In genomic region chr5:74388849-74389248, GRCm38 (mm10) we compare ENCODE assay signal across 9 mouse cellular contexts.
DNase-seq lines count a peak whose midpoint lies in the region; ATAC-seq and TF ChIP-seq lines count a peak whose summit lies in the region.
"Had no signal": no experiment of that assay in that cellular context is flagged by ENCODE, and none has a peak within 500 bp of the region (broad histone marks: within the 10 kb centered on the region; RNA-seq: fewer than 3 reads in every experiment).

No protein-coding gene starts in this region.

- no peak for ATAC-seq in lung, postnatal 0 days
- ATAC-seq in embryonic facial prominence, embryonic 12.5 days (ENCODE audit: insufficient number of reproducible peaks, insufficient read depth, low FRiP score, low TSS enrichment): no peak
- ATAC-seq in kidney, postnatal 0 days (replicated peaks; ENCODE audit: low FRiP score, low read depth): no peak

- TF ChIP-seq POLR2A in lung, adult 2 months (IDR thresholded peaks at IDR 0.05; ENCODE audit: borderline replicate concordance, extremely low read depth, low read depth, low read length): no peak

- no peak overlapping the region for H3K4me3 ChIP-seq in gastrocnemius, adult 2 months
- no peak overlapping the region for H3K4me3 ChIP-seq in lung, postnatal 0 days (ENCODE audit: low read depth, low read length)
- no peak overlapping the region for H3K4me3 ChIP-seq in lung, adult 2 months (replicated peaks; ENCODE audit: extremely low read depth, low read depth, low read length)
- no peak overlapping the region for H3K4me3 ChIP-seq in embryonic facial prominence, embryonic 12.5 days
- no peak overlapping the region for H3K4me3 ChIP-seq in kidney, postnatal 0 days (replicated peaks; ENCODE audit: low read depth, low read length)

- H3K4me1 ChIP-seq in lung, postnatal 0 days (ENCODE audit: insufficient read depth, low read depth, low read length): no peaks in the 10 kb centered on the region
- H3K4me1 ChIP-seq in lung, adult 2 months (ENCODE audit: control insufficient read depth, insufficient read depth, low read length): no peaks in the 10 kb centered on the region
- peaks cover 42% of the 10 kb centered on the region for H3K4me1 ChIP-seq in embryonic facial prominence, embryonic 12.5 days
- H3K4me1 ChIP-seq in kidney, postnatal 0 days (replicated peaks; ENCODE audit: insufficient read depth, low read length): 0 out of 2 replicates have a peak, but pooled peaks cover 5% of the 10 kb centered on the region

- no peaks in the 10 kb centered on the region for H3K9me3 ChIP-seq in lung, postnatal 0 days (ENCODE audit: low read length)
- H3K9me3 ChIP-seq in embryonic facial prominence, embryonic 12.5 days: no peaks in the 10 kb centered on the region
- H3K9me3 ChIP-seq in kidney, postnatal 0 days (replicated peaks; ENCODE audit: low read length): no peaks in the 10 kb centered on the region

- no peak overlapping the region for H3K4me2 ChIP-seq in lung, postnatal 0 days (replicated peaks; ENCODE audit: low read depth, low read length)
- H3K4me2 ChIP-seq in embryonic facial prominence, embryonic 12.5 days (replicated peaks): no peak overlapping the region
- H3K4me2 ChIP-seq in kidney, postnatal 0 days (ENCODE audit: low read length): no peak overlapping the region

- peak overlapping the region; percentile 78 for H3K27ac ChIP-seq in gastrocnemius, adult 2 months
- H3K27ac ChIP-seq in lung, postnatal 0 days (ENCODE audit: low read length): no peak overlapping the region
- peak overlapping the region; percentile 80 for H3K27ac ChIP-seq in embryonic facial prominence, embryonic 12.5 days
- H3K27ac ChIP-seq in kidney, postnatal 0 days: peak overlapping the region; percentile 48; the same call in 1 of the 2 replicates

- no peaks in the 10 kb centered on the region for H3K27me3 ChIP-seq in lung, postnatal 0 days (replicated peaks; ENCODE audit: insufficient read depth, low read length)
- H3K27me3 ChIP-seq in embryonic facial prominence, embryonic 12.5 days: no peaks in the 10 kb centered on the region
- no peaks in the 10 kb centered on the region for H3K27me3 ChIP-seq in kidney, postnatal 0 days (ENCODE audit: insufficient read depth, low read length)
- H3K27me3 ChIP-seq: CH12.LX had no signal

- H3K9ac ChIP-seq in lung, postnatal 0 days (replicated peaks; ENCODE audit: low read depth): no peak overlapping the region
- H3K9ac ChIP-seq in embryonic facial prominence, embryonic 12.5 days: no peak overlapping the region
- no peak overlapping the region for H3K9ac ChIP-seq in kidney, postnatal 0 days (ENCODE audit: low read depth, low read length)

- TF ChIP-seq CTCF in gastrocnemius, adult 2 months (IDR thresholded peaks at IDR 0.05): no peak
- no peak for TF ChIP-seq CTCF in lung, postnatal 0 days (IDR thresholded peaks at IDR 0.05)
- no peak for TF ChIP-seq CTCF in lung, adult 2 months (IDR thresholded peaks at IDR 0.05; ENCODE audit: insufficient read depth, low read length)
- no peak for TF ChIP-seq CTCF in kidney, postnatal 0 days (IDR thresholded peaks at IDR 0.05; ENCODE audit: low read depth)

- TF ChIP-seq EP300 in lung, postnatal 0 days (IDR thresholded peaks at IDR 0.05): no peak

- intact Hi-C loops in gastrocnemius, adult 2 months (cut with DNase I): no loop called here
- intact Hi-C loops in gastrocnemius, postnatal 36 days (cut with DNase I): no loop called here

- H3K36me3 ChIP-seq in lung, postnatal 0 days (ENCODE audit: insufficient read depth, low read length): no peaks in the 10 kb centered on the region
- no peaks in the 10 kb centered on the region for H3K36me3 ChIP-seq in embryonic facial prominence, embryonic 12.5 days
- no peaks in the 10 kb centered on the region for H3K36me3 ChIP-seq in kidney, postnatal 0 days (ENCODE audit: insufficient read depth, low read length)

- WGBS in lung, postnatal 0 days: 47% methylated on average over 2 of the region's 2 CpGs
- WGBS in lung, adult 2 months: 79% methylated on average over 2 of the region's 2 CpGs
- WGBS in embryonic facial prominence, embryonic 12.5 days: 19% methylated on average over 2 of the region's 2 CpGs
- WGBS in kidney, postnatal 0 days: 27% methylated on average over 2 of the region's 2 CpGs

- DNase-seq in gastrocnemius, adult 2 months: no peak
- no peak for DNase-seq in gastrocnemius, adult 8-10 months (ENCODE audit: low spot score in 2 of 2)
- peak; percentile 22 for DNase-seq in lung, postnatal 0 days (ENCODE audit: low spot score)
- DNase-seq in lung, adult 2 months: no peak
- DNase-seq in kidney, postnatal 0 days (ENCODE audit: low spot score): peak; percentile 73
- no peak for DNase-seq in gastrocnemius, postnatal 36 days
- no peak for DNase-seq in urinary bladder, postnatal 14 days (ENCODE audit: low spot score)

Comparison
In these comparisons a context has a peak if more than half of its experiments do, and no peak if none do; other contexts are left out.
1. DNase-seq: peak in lung, postnatal 0 days (single experiment) and kidney, postnatal 0 days (single experiment); none in gastrocnemius, adult 2 months (single experiment), gastrocnemius, adult 8-10 months (0 of 2), lung, adult 2 months (single experiment), gastrocnemius, postnatal 36 days (0 of 2) and urinary bladder, postnatal 14 days (single experiment).